Mouse (Mus musculus) erythroblast, embryonic 14.5 days (primary cell): ENCODE results near the gene Mlph. TPM values are rescaled to one million over a fixed set of nuclear protein-coding genes. Genes with fewer than 3 reads are reported as not detected.

Experiments used
- H3K27me3 ChIP-seq: 2 replicates; pipeline ENCODE4 v1.6.1; 2012; ENCODE audit warnings: inconsistent platforms; ENCODE audit not compliant: control insufficient read depth
- H3K36me3 ChIP-seq: 2 replicates; pipeline ENCODE4 v1.6.1; 2012; ENCODE audit warnings: mild to moderate bottlenecking, inconsistent platforms; ENCODE audit not compliant: control insufficient read depth
- H3K4me1 ChIP-seq: 2 replicates; pipeline ENCODE4 v1.6.1; 2012; ENCODE audit warnings: inconsistent platforms; ENCODE audit not compliant: control insufficient read depth
- H3K4me3 ChIP-seq: replicated peaks from 2 replicates; pipeline ENCODE3; 2012; ENCODE audit warnings: moderate library complexity, mild to moderate bottlenecking, inconsistent platforms
- H3K9me3 ChIP-seq: 2 replicates; pipeline ENCODE4 v1.6.1; 2012; ENCODE audit warnings: low read length, inconsistent platforms, mixed read lengths; ENCODE audit not compliant: control insufficient read depth
- GATA1 ChIP-seq: IDR thresholded peaks from 2 replicates; pipeline ENCODE4 v1.6.1; 2012; ENCODE audit warnings: low read length, inconsistent platforms, mixed read lengths
- TAL1 ChIP-seq: IDR thresholded peaks from 3 replicates; pipeline ENCODE4 v1.6.1; 2012; ENCODE audit warnings: low read length, inconsistent platforms, mixed read lengths
- polyA plus RNA-seq: library from polyadenylated mRNA; stranded (reverse); fragments of >175 nt; gene quantifications from 2 replicates; pipeline ENCODE4 v1.2.3, GENCODE M21; 2012

Gene Mlph
- polyA plus RNA-seq, 1 experiment, result not detected

- Histone ChIP-seq H3K36me3 (no peaks in the 10 kb centered on the region), H3K9me3 (no peaks in the 10 kb centered on the region), H3K27me3 (no peaks in the 10 kb centered on the region), H3K4me3 (no peak overlapping the region), H3K4me1 (peaks cover 2% of the 10 kb centered on the region)
- TF ChIP-seq TAL1, result no peak
- no peak for TF ChIP-seq GATA1
Measured at GRCm38 (mm10) chr1:90972911-90973573, 58.2 kb downstream of the Mlph start.

GRCm38 (mm10) chr1:90973574-90973911, 58.7 kb downstream of the Mlph start:
- TF ChIP-seq TAL1 (no peak), GATA1 (no peak)
- H3K4me1 ChIP-seq, result peaks cover 2% of the 10 kb centered on the region
- no peak overlapping the region for H3K4me3 ChIP-seq
- no peaks in the 10 kb centered on the region for H3K27me3 ChIP-seq
- H3K9me3 ChIP-seq, result no peaks in the 10 kb centered on the region
- H3K36me3 ChIP-seq, result no peaks in the 10 kb centered on the region

- TF ChIP-seq TAL1 (no peak), GATA1 (no peak)
- H3K9me3 ChIP-seq, result no peaks in the 10 kb centered on the region
Measured at GRCm38 (mm10) chr1:90974906-90975649, 60.2 kb downstream of the Mlph start.

GRCm38 (mm10) chr1:90975960-90976359, 61.1 kb downstream of the Mlph start:
- no peak overlapping the region for H3K4me3 ChIP-seq
- no peaks in the 10 kb centered on the region for H3K27me3 ChIP-seq
- H3K36me3 ChIP-seq, result no peaks in the 10 kb centered on the region
- H3K4me1 ChIP-seq, result peaks cover 2% of the 10 kb centered on the region
- TF ChIP-seq GATA1 (no peak), TAL1 (no peak)
- no peaks in the 10 kb centered on the region for H3K9me3 ChIP-seq

More at GRCm38 (mm10) chr1:90974906-90975649, 60.2 kb downstream of the Mlph start:
- no peaks in the 10 kb centered on the region for H3K27me3 ChIP-seq
- no peak overlapping the region for H3K4me3 ChIP-seq
- peaks cover 2% of the 10 kb centered on the region for H3K4me1 ChIP-seq
- no peaks in the 10 kb centered on the region for H3K36me3 ChIP-seq

- Histone ChIP-seq H3K4me3 (no peak overlapping the region), H3K9me3 (0 out of 2 replicates have a peak, but pooled peaks cover 2% of the 10 kb centered on the region), H3K4me1 (no peaks in the 10 kb centered on the region), H3K27me3 (no peaks in the 10 kb centered on the region), H3K36me3 (no peaks in the 10 kb centered on the region)
- no peak for TF ChIP-seq GATA1
- TF ChIP-seq TAL1, result no peak
Measured at GRCm38 (mm10) chr1:90980638-90981330, 65.9 kb downstream of the Mlph start.

GRCm38 (mm10) chr1:90981346-90981745, 66.5 kb downstream of the Mlph start:
- no peaks in the 10 kb centered on the region for H3K4me1 ChIP-seq
- H3K27me3 ChIP-seq, result no peaks in the 10 kb centered on the region
- TF ChIP-seq GATA1 (no peak), TAL1 (no peak)
- 0 out of 2 replicates have a peak, but pooled peaks cover 2% of the 10 kb centered on the region for H3K9me3 ChIP-seq
- H3K36me3 ChIP-seq, result no peaks in the 10 kb centered on the region
- no peak overlapping the region for H3K4me3 ChIP-seq

GRCm38 (mm10) chr1:90995916-90996315, 81.0 kb downstream of the Mlph start:
- Histone ChIP-seq H3K36me3 (no peaks in the 10 kb centered on the region), H3K4me3 (no peak overlapping the region), H3K4me1 (peaks cover 2% of the 10 kb centered on the region; the same call in 1 of the 2 replicates), H3K9me3 (peaks cover 3% of the 10 kb centered on the region), H3K27me3 (peaks cover 30% of the 10 kb centered on the region)
- TF ChIP-seq TAL1, result no peak
- TF ChIP-seq GATA1, result no peak

GRCm38 (mm10) chr1:90997136-90997535, 82.3 kb downstream of the Mlph start:
- Histone ChIP-seq H3K4me1 (peaks cover 2% of the 10 kb centered on the region; the same call in 1 of the 2 replicates), H3K9me3 (peaks cover 3% of the 10 kb centered on the region), H3K27me3 (peaks cover 30% of the 10 kb centered on the region), H3K36me3 (no peaks in the 10 kb centered on the region), H3K4me3 (no peak overlapping the region)
- TF ChIP-seq TAL1 (no peak), GATA1 (no peak)

- TF ChIP-seq TAL1, result no peak
- no peak for TF ChIP-seq GATA1
- peaks cover 2% of the 10 kb centered on the region; the same call in 1 of the 2 replicates for H3K4me1 ChIP-seq
- H3K36me3 ChIP-seq, result no peaks in the 10 kb centered on the region
- H3K9me3 ChIP-seq, result peaks cover 3% of the 10 kb centered on the region
- peaks cover 30% of the 10 kb centered on the region for H3K27me3 ChIP-seq
- no peak overlapping the region for H3K4me3 ChIP-seq
Measured at GRCm38 (mm10) chr1:90997641-90998040, 82.8 kb downstream of the Mlph start.
